Mouse (Mus musculus) liver, embryonic 16.5 days (tissue): ENCODE measurements around the gene Wdr70. TPM values are rescaled to one million over a fixed set of nuclear protein-coding genes. Genes with fewer than 3 reads are reported as not detected.

Source experiments
- ATAC-seq: fragments of 200-750 bp; cut with Nextera tagmentation; 2 replicates; pipeline ENCODE4 v1.8.0; 2017; ENCODE audit warnings: low read depth, mild to moderate bottlenecking, moderate number of reproducible peaks, moderate library complexity
- H3K27ac ChIP-seq: fragments of 300-500 bp; sonication (generic); 2 replicates; pipeline ENCODE4 v1.5.1; 2014; ENCODE audit warnings: mild to moderate bottlenecking, low read length
- H3K27me3 ChIP-seq: fragments of 300-500 bp; sonication (generic); 2 replicates; pipeline ENCODE4 v1.6.1; 2014; ENCODE audit warnings: low read depth, low read length, mixed read lengths; ENCODE audit not compliant: control insufficient read depth, insufficient read depth
- H3K36me3 ChIP-seq: fragments of 300-500 bp; sonication (generic); 2 replicates; pipeline ENCODE4 v1.6.1; 2014; ENCODE audit warnings: mild to moderate bottlenecking; ENCODE audit not compliant: control insufficient read depth, insufficient read depth
- H3K4me1 ChIP-seq: fragments of 300-500 bp; sonication (generic); 2 replicates; pipeline ENCODE4 v1.6.1; 2014; ENCODE audit warnings: low read depth, low read length, mixed read lengths; ENCODE audit not compliant: control insufficient read depth
- H3K4me2 ChIP-seq: fragments of 300-500 bp; sonication (generic); 2 replicates; pipeline ENCODE4 v1.6.1; 2014; ENCODE audit warnings: low read depth, low read length, mixed read lengths
- H3K4me3 ChIP-seq: fragments of 300-500 bp; sonication (generic); 2 replicates; pipeline ENCODE4 v1.5.1; 2014; ENCODE audit warnings: low read depth, mild to moderate bottlenecking, low read length
- H3K9ac ChIP-seq: fragments of 300-500 bp; sonication (generic); 2 replicates; pipeline ENCODE4 v1.6.1; 2014; ENCODE audit warnings: low read depth, low read length
- H3K9me3 ChIP-seq: fragments of 300-500 bp; sonication (generic); replicated peaks from 2 replicates; pipeline ENCODE4 v1.6.1; 2016; ENCODE audit warnings: low read length; ENCODE audit not compliant: control insufficient read depth
- WGBS: fragments of 180-500 bp; shearing (Covaris S2); extraction: QIAGEN DNeasy Blood & Tissue Kit; methylation state at CpG from one replicate; pipeline ENCODE4 v1.1.7; 2014; ENCODE audit not compliant: insufficient replicate concordance; 5-methylcytosine and 5-hydroxymethylcytosine counted together
- polyA plus RNA-seq: library from polyadenylated mRNA; unstranded; fragments of >200 nt; fragmentation: Nextera tagmentation; extraction: Ambion mirVana; gene quantifications from 2 replicates; pipeline ENCODE4 v1.2.1, GENCODE M21; 2015

Wdr70 gene
- polyA plus RNA-seq, 1 experiment from 2014 or later = 19.9 TPM

GRCm38 (mm10) chr15:7891547-7892282 lies 207.3 kb downstream of the Wdr70 start:
- 56% methylated on average over 9 of the region's 9 CpGs for WGBS
- Histone ChIP-seq H3K36me3 (no peaks in the 10 kb centered on the region), H3K9ac (no peak overlapping the region), H3K9me3 (no peaks in the 10 kb centered on the region), H3K27ac (no peak overlapping the region), H3K4me3 (no peak overlapping the region), H3K4me2 (no peak overlapping the region), H3K4me1 (no peaks in the 10 kb centered on the region), H3K27me3 (no peaks in the 10 kb centered on the region)
- peak; percentile 35 for ATAC-seq

DNA sequence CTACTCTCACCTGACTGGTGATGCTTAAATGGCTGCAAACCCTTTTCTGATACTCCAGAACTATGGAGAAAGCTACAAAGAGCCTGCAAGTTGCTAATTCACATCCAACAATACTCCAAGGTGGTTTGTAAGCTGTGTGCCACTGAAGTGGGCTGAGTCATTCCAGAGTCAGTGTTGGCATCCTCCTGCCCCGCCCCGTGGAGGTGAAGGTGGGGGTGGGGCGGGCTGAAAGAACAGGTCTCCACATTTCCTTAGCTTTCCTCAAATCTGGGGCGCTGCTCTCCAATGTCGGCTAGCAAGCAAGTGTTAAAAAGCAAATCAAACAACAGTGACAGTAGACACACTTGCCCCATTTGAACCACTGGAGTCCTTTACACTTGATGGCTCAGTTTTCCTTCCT lies 208.7 kb downstream of the Wdr70 start:
- H3K4me1 ChIP-seq = no peaks in the 10 kb centered on the region
- no peaks in the 10 kb centered on the region for H3K27me3 ChIP-seq
- H3K9ac ChIP-seq = no peak overlapping the region
- no peaks in the 10 kb centered on the region for H3K9me3 ChIP-seq
- 64% methylated on average over 5 of the region's 5 CpGs for WGBS
- H3K36me3 ChIP-seq = no peaks in the 10 kb centered on the region
- no peak overlapping the region for H3K4me2 ChIP-seq
- H3K27ac ChIP-seq = no peak overlapping the region
- H3K4me3 ChIP-seq = no peak overlapping the region
- ATAC-seq = no peak

GRCm38 (mm10) chr15:7889362-7889674 lies 209.7 kb downstream of the Wdr70 start:
- Histone ChIP-seq H3K4me2 (no peak overlapping the region), H3K4me1 (no peaks in the 10 kb centered on the region), H3K27me3 (no peaks in the 10 kb centered on the region), H3K36me3 (no peaks in the 10 kb centered on the region), H3K4me3 (no peak overlapping the region), H3K9me3 (no peaks in the 10 kb centered on the region), H3K9ac (no peak overlapping the region), H3K27ac (no peak overlapping the region)
- WGBS = 75% methylated on average over 5 of the region's 5 CpGs
- no peak for ATAC-seq

GRCm38 (mm10) chr15:7888617-7889361 lies 210.2 kb downstream of the Wdr70 start:
- H3K4me3 ChIP-seq = no peak overlapping the region
- H3K4me1 ChIP-seq = no peaks in the 10 kb centered on the region
- H3K4me2 ChIP-seq = no peak overlapping the region
- WGBS = 77% methylated on average over 8 of the region's 8 CpGs
- H3K27me3 ChIP-seq = no peaks in the 10 kb centered on the region
- no peaks in the 10 kb centered on the region; the same call in 1 of the 2 replicates for H3K36me3 ChIP-seq
- ATAC-seq = no peak
- H3K9me3 ChIP-seq = no peaks in the 10 kb centered on the region
- H3K9ac ChIP-seq = no peak overlapping the region
- no peak overlapping the region for H3K27ac ChIP-seq

GRCm38 (mm10) chr15:7886591-7886990 lies 212.4 kb downstream of the Wdr70 start:
- Histone ChIP-seq H3K27ac (no peak overlapping the region), H3K4me3 (no peak overlapping the region), H3K9ac (no peak overlapping the region), H3K27me3 (no peaks in the 10 kb centered on the region), H3K4me2 (no peak overlapping the region), H3K4me1 (no peaks in the 10 kb centered on the region), H3K36me3 (no peaks in the 10 kb centered on the region; the same call in 1 of the 2 replicates), H3K9me3 (no peaks in the 10 kb centered on the region)
- ATAC-seq = no peak
- WGBS = 70% methylated on average over 8 of the region's 8 CpGs

DNA sequence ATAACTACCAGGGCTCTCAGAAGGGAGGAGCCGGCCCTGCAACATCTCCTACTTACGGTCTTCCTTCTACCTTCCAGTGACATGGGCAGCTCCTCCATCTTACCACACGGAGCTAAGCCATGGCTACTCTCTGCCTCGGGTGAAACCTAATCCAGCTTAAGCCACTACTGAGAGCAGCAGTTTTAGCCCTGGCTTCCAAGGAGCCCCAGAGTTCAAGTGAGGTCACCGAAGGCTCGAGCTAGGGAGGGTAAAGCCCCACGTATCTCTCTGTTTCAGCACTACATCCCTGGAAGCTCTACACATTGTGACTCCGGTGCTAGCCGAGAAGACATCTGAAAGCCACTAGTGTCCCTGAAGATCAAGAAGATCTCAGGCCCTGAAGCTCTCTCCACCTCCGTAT lies 213.9 kb downstream of the Wdr70 start:
- Histone ChIP-seq H3K27ac (no peak overlapping the region), H3K4me1 (no peaks in the 10 kb centered on the region), H3K9ac (no peak overlapping the region), H3K9me3 (no peaks in the 10 kb centered on the region), H3K27me3 (no peaks in the 10 kb centered on the region), H3K4me2 (no peak overlapping the region), H3K4me3 (no peak overlapping the region), H3K36me3 (no peaks in the 10 kb centered on the region; the same call in 1 of the 2 replicates)
- 71% methylated on average over 10 of the region's 10 CpGs for WGBS
- no peak for ATAC-seq

DNA sequence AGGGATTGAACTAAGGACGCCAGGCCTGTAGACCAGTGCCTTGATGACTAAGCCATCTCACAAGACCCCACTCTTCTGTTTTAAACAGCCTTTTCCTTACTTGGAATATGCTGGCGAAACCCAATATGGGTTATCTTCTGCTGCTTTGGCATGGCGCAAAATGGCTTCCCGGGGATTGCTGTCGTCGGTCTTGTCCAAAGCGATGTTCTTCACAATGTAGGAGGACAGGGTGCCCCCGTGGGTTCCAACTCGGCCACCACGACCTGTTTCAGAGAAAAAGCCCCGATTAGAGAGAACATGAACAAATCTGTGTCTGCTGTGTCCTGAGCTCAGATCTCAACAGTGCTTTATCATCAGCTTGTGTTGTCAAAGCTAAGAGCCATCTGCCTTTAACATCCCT lies 214.8 kb downstream of the Wdr70 start:
- H3K27ac ChIP-seq = no peak overlapping the region
- H3K36me3 ChIP-seq = no peaks in the 10 kb centered on the region; the same call in 1 of the 2 replicates
- no peaks in the 10 kb centered on the region for H3K27me3 ChIP-seq
- H3K9me3 ChIP-seq = no peaks in the 10 kb centered on the region
- 80% methylated on average over 11 of the region's 11 CpGs for whole genome bisulfite sequencing
- no peak overlapping the region for H3K4me2 ChIP-seq
- no peak overlapping the region for H3K9ac ChIP-seq
- H3K4me1 ChIP-seq = no peaks in the 10 kb centered on the region
- ATAC-seq = no peak
- H3K4me3 ChIP-seq = no peak overlapping the region

GRCm38 (mm10) chr15:7879956-7880355 lies 219.1 kb downstream of the Wdr70 start:
- WGBS = 78% methylated on average over 7 of the region's 7 CpGs
- Histone ChIP-seq H3K36me3 (no peaks in the 10 kb centered on the region; the same call in 1 of the 2 replicates), H3K9me3 (no peaks in the 10 kb centered on the region), H3K27ac (no peak overlapping the region), H3K27me3 (no peaks in the 10 kb centered on the region), H3K4me3 (no peak overlapping the region), H3K4me2 (no peak overlapping the region), H3K4me1 (no peaks in the 10 kb centered on the region), H3K9ac (no peak overlapping the region)
- ATAC-seq = no peak

DNA sequence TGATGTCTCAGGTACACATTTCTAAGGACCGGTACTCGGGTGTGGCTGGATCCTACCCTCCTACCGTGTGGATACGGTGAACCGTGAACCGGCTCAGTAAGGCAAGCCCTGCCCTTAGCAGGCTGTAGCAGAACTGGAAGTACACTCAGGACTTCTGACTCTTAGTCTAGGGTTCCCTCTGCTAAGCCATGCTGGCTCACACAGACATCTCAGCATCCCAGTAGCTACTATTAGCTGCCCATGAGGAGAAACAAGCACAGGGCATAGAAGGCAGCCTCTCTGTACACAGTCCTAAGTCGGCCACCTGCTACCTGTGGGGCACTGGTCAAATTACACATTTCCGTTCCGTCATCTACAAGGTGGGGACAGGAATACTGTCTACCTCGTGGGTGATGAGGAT lies 220.1 kb downstream of the Wdr70 start:
- 83% methylated on average over 10 of the region's 10 CpGs for WGBS
- Histone ChIP-seq H3K36me3 (no peaks in the 10 kb centered on the region), H3K9me3 (no peaks in the 10 kb centered on the region), H3K9ac (no peak overlapping the region), H3K4me3 (no peak overlapping the region), H3K27ac (no peak overlapping the region), H3K4me2 (no peak overlapping the region), H3K4me1 (no peaks in the 10 kb centered on the region), H3K27me3 (no peaks in the 10 kb centered on the region)
- ATAC-seq = no peak
